Mouse (Mus musculus): Measurements from ENCODE around the gene Nup214.

GRCm38 (mm10) chr2:32041087-32041486 is 66.9 kb downstream of the Nup214 start:
- TF ChIP-seq HCFC1 (IDR thresholded peaks at IDR 0.05; ENCODE audit: borderline replicate concordance, insufficient read depth, low read length) (no peak), CHD2 (IDR thresholded peaks at IDR 0.05; ENCODE audit: low read depth, low read length) (no peak), ZC3H11A (IDR thresholded peaks at IDR 0.05; ENCODE audit: borderline replicate concordance, low read depth, low read length) (no peak), ZNF384 (IDR thresholded peaks at IDR 0.05; ENCODE audit: low read depth, low read length) (no peak)

All from ES-E14 (cell line).